Mouse (Mus musculus): ENCODE measurements at regions not wholly inside any gene's neighbourhood (a gene's known extent, or its start where the extent isn't known, plus 50 kb on each side); places are given as distances from the start of the nearest gene placed in this dataset.

GRCm38 (mm10) chr15:38351701-38352100 is 926.3 kb downstream of the 4930447A16Rik start:
- no peak for DNase-seq (ENCODE audit: low spot score in 2 of 2)

- no peak for DNase-seq (ENCODE audit: low spot score in 2 of 2)
These were observed 928.0 kb downstream of the 4930447A16Rik start for GRCm38 (mm10) chr15:38353371-38353770.

DNA sequence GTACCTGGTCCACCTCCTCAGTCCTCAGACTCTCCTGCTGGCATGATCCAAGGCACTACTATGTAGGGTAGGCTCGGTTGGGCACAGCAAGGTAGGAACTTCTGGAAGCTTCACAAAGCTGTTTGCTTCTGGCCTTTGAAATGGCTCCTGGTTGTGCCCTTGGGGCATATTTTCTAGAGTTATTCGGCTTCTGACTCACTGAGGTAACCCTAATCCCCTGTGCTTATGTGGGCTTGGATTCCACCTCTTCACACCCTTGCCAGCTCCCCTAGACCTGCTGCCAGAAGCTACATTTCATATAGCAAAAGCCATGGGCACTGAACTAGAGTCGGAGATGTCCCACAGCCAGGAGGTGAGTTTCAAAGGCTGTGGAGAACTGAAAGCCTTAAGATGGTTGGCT is 933.7 kb downstream of the 4930447A16Rik start:
- no peak for DNase-seq (ENCODE audit: low spot score in 2 of 2)

- no peak for DNase-seq (ENCODE audit: low spot score in 2 of 2)
These were observed 938.2 kb downstream of the 4930447A16Rik start for GRCm38 (mm10) chr15:38363522-38363921.

DNA sequence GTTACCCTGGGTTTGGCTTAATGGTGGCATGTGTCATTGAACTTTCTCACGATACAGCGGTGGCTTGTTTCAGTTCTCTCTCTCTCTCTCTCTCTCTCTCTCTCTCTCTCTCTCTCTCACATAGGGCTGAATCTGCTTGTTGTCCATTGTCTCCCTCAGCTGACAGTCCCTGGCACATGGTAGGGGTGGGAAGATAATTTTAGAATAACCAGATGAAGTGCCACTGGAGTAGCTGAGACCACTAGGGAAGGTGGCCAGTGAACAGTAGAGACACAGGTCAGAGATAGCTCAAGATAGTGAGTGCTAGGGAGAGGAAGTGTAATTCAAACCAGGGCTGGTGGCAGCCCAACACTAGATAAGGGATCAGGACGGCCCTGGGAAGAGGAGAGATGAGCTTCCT is 938.7 kb downstream of the 4930447A16Rik start:
- DNase-seq (ENCODE audit: low spot score in 2 of 2) = no peak

GRCm38 (mm10) chr15:38367643-38368042 is 942.3 kb downstream of the 4930447A16Rik start:
- no peak for DNase-seq (ENCODE audit: low spot score in 2 of 2)

- DNase-seq (ENCODE audit: low spot score in 2 of 2) = no peak
These were observed 942.9 kb downstream of the 4930447A16Rik start for GRCm38 (mm10) chr15:38368291-38368690.

DNA sequence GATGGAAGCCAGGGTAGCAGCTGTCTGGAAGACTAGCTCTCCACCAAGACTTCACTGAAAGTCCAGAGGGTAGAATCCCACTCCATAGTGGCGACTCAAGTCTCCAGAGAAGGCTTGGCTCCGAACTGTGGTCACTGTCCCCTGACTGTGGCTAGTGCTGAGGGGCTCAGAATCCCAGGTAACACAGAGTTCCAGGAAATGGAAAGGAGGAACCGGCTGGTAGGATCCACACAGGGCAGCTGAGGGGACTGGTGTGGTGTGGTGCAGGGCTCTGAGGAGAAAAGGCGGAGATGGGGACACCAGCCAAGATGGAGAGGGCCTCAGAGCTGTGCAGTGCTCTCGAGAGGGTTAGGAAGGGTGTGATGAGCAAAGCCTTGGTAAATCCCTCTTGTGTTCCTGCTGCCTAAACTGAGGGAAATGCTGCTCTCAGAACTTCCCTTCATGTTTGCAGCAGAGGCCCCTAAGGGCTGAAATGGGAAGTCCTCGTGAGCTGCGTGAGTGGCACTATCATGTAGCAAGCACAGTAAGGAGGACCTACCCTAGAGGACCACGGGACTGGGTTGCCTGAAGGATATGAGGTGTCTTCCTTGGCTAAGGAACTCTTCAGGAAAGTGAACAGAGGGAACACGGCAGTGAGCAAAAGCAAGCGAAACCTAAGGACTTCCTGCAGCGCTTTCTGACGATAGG is 946.2 kb downstream of the 4930447A16Rik start:
- no peak for DNase-seq (ENCODE audit: low spot score in 2 of 2)

GRCm38 (mm10) chr15:38373797-38374196 is 948.4 kb downstream of the 4930447A16Rik start:
- DNase-seq (ENCODE audit: low spot score in 2 of 2) = peak; percentile 22 to 61

- DNase-seq (ENCODE audit: low spot score in 2 of 2) = peak in 1 of 2 experiments; percentile 25
These were observed 949.4 kb downstream of the 4930447A16Rik start for GRCm38 (mm10) chr15:38374786-38375185.

DNA sequence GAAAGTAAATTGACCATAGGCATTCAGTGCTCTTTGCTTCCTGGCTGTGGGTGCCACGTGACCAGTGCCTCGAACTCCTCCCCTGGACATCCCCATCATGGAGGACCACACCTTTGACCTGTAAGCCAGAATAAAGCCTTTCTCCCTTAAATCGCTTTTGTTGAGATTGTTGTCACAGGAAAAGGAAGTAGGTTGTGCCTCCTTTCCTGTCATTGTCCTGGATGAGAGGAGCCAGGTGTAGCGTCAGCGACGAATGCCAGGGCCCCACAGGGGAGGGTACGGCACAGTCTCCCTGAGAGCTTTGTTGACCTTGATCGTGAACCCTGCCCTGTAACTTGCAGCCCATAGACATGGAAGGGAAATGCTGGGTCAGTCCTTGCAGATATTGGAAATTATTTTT is 952.8 kb downstream of the 4930447A16Rik start:
- no peak for DNase-seq (ENCODE audit: low spot score in 2 of 2)

GRCm38 (mm10) chr15:38387617-38388016 is 962.3 kb downstream of the 4930447A16Rik start:
- no peak for DNase-seq (ENCODE audit: low spot score in 2 of 2)

GRCm38 (mm10) chr15:38388436-38388835 is 963.1 kb downstream of the 4930447A16Rik start:
- DNase-seq (ENCODE audit: low spot score in 2 of 2) = no peak

- no peak for DNase-seq (ENCODE audit: low spot score in 2 of 2)
These were observed 965.1 kb downstream of the 4930447A16Rik start for GRCm38 (mm10) chr15:38390450-38390849.

GRCm38 (mm10) chr15:38391420-38391819 is 966.1 kb downstream of the 4930447A16Rik start:
- DNase-seq (ENCODE audit: low spot score in 2 of 2) = no peak

GRCm38 (mm10) chr15:38391860-38392259 is 966.5 kb downstream of the 4930447A16Rik start:
- DNase-seq (ENCODE audit: low spot score in 2 of 2) = no peak

DNA sequence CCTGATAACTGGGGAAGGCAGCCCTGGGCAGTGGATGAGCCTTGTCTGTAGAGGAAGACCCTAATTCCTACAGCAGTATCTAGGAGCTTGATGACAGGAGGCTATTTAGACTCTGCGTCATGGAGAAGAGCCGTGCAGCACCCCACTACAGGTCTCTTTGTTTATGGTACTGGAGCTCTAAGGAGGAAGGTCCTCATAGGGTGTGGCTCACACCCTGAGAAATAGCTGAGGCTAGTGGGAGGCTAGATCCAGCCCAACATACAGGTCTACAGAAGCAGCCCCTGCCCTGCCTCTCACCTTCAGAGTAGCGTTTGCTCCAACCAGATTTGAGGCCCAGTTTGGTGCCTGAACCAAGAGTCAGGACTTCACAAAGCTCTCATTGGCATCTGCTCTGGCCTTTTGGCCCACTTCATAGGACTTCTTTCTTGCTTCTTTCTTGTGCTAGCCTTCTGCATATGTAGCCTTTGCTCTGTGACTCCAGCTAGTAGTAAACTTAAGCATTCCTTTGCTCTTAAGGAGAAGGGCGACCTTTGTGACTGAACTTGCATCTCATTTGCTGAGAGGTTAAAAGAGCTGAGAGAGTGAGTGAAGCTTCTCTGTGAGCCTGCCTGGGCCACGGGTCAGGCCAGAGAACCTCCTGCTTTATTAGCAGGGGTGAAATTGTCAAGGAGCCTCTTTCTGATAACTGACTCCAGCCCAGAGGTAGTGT is 967.2 kb downstream of the 4930447A16Rik start:
- no peak for DNase-seq (ENCODE audit: low spot score in 2 of 2)

DNA sequence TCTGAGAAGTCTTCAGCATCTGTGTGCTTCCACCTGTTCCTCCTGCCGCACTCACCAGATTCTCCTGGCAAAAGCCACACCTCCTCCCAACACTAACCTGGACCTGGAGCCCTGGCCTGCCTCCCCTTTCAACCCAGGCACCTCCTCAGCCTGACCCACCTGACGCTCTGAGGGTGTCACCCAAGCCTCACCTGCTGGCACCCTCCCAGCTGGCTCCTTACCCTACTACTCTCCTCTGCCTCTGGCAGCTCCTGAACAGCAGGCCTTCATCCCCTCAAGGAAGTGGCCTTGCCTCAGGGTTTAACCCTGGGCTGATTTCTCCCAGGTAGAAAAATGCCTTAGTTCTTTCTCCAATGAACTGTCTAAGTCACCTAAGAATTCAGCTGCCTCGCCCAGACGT is 973.5 kb downstream of the 4930447A16Rik start:
- DNase-seq (ENCODE audit: low spot score in 2 of 2) = no peak

DNA sequence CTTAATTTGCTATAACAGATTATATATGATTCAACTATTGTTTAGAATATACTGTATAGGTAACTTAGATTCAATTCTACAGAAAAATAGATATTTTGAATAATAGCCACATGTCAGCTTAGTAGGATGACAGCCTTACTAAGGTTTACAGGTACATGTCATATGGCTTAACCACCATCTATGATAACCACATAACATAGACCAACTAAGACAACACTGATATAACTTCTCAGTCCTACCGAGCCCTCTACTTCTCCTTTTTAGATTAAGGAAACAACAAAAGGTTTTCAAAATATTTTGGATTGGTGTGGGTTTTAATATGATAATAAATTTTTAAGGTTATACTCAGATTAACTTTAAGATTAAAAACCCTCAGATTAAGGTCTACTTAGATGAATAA is 977.4 kb downstream of the 4930447A16Rik start:
- no peak for DNase-seq (ENCODE audit: low spot score in 2 of 2)

DNA sequence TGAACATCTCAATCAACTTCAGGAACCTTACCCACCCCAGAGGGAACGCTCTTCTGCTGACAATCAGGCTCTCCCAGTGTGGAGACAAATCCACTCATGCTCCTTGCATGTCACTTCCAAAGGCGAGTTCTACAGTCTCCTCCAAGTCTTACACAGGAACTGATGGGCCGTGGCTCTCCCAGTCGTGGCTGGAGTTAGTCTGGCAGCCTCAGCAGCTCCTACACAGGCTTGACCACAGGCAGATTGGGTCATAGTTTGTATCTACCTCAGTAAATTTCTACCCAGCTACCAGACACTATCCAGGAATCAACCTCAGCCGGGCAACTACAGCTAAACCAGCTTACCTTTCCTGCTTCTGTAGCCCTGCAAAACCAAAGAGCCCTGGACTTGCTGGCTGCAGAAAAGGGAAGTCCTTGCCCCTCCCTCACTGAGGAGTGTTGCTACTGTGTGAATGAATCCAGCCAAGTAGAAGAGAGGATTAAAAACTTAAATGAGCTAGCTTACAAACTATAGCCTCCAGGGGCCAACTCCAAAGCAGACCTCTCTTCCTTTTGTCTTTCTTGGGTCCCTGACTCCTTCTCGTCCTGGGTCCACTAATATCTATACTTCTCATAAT is 978.5 kb downstream of the 4930447A16Rik start:
- DNase-seq (ENCODE audit: low spot score in 2 of 2) = no peak

DNA sequence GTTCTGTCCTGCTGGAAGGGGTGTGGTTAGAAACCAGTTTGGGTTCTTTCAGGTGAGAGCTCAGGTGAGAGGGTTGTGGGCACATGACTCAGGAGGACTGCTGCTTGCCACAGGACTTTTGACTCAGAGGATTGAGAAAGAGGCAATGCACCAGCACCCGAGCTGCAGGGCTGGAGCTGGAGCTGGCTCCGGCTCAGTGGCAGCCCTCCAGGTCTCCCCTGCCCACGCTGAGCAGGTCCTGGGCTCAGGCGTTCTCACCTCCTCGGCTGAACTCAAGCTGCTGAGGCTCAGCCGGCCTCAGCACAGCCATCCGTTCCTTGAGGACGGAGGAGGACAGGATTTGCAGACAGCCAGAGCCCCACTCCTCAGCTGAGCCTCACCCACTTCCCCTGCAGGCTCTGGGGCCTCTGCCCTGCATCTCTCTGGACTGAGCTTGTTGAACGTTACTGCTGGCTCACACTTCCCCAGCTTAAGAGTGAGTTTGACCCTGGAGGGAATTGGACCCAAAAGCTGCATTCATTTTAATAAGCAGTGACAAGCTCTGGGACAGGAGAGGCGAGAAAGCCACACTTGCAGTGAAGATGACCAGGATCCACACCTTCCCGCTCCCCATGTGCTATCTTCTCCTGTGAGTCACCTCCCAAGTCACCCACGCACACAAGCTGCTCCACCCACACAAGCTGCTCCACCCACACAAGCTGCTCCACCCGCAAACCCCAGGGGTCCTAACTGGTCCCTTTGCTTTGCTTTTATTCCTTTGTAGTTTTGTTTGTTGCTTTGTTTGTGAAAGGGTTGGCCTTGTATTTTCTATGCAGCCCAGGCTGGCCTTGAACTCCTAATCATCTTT is 981.0 kb downstream of the 4930447A16Rik start:
- peak; percentile 45 to 46 for DNase-seq (ENCODE audit: low spot score in 2 of 2)

- peak in 1 of 2 experiments; percentile 26 for DNase-seq (ENCODE audit: low spot score in 2 of 2)
These were observed 982.1 kb downstream of the 4930447A16Rik start for GRCm38 (mm10) chr15:38407476-38407875.
